Mouse (Mus musculus): ENCODE data around the gene Sult3a2. TPM values are rescaled to one million over a fixed set of nuclear protein-coding genes. Genes with fewer than 3 reads are reported as not detected.
"Not testable (repeated sequence)": the region's sequence is repeated elsewhere in the genome, so short reads cannot be mapped to it uniquely, and the experiment has no call there.

Sult3a2 gene
- total RNA-seq (2021): not detected
- long read RNA-seq, experiment 1: 0 reads
- long read RNA-seq, experiment 2: 0 reads

DNA sequence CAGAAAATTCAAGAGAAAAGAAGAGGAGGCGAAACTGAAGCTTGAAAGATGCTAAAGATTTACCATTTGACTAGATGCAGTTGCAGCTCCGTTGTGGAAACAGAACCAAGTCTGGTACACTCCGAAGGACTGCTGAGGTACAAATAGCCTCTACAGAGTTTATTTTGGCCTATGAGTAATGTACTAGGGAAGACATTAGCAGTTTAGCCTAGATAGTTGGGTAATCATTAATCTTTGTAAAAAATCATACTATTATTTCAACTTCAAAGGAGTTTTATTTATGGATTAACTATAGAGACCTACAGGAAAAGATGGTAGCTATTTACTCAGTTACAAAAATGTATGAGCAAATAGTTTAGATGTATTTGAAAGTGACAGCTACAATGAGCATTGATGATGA, at the start of gene Sult3a2:
TSS of gene Sult3a2 (minus strand) at position 101 of the 400 bp plus-strand sequence.
- DNase-seq: no peak

DNA sequence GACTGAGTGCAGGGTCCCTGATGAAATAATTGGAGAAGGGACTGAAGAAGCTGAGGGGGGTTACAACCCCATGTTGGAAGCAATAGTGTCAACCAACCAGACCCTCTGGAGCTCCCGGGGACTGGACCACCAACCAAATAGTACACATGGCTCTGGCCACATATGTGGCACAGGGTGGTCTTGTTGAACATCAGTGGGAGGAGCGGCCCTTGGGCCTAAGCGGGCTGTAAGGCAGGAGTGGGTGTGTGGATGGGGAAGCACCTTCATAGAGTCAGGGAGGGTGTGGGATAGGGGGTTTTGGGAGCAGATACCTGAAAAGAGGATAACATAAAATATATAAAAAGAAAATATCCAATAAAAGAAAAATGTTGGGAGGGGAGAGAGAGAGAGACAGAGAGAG, 34.4 kb upstream of the Sult3a2 start:
- no peak for DNase-seq

DNA sequence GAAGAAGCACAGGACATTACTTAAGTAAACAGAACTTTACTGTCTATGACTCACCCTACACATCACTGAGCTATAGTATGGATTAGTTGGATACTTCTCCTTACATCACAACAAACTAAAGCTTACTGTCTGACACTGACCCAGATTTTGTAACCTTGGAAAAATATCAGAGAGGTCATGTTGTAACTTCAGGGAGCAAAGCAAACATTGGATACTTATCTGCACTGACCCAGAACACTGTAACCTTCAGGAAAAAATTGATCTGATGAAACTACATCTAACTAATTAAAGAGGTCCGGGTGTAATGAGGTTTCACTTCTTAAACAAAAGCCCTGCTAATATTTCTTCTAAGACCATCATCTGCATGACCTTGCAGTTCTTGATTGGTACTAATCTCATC, 30.4 kb upstream of the Sult3a2 start:
- peak in 1 of 2 experiments; percentile 2 for DNase-seq

DNA sequence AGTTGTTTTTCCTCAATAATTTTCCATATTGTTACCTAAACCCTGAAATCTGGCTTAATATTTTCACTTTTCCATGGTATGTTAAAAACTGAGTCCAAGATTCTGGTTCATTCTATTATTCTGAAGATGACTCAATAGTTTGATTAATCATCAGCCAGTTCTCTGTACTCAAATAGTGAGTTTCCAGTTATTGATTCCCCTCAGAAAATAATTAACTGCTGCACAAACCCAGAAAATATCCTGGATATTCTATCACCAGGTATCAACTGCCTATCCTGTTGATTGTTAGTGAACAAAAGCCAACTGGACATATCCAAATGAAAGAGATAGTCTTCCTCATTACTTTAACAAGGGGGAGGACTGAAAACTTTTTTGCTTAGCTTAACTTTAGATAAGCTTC, 27.8 kb upstream of the Sult3a2 start:
- no peak for DNase-seq

DNA sequence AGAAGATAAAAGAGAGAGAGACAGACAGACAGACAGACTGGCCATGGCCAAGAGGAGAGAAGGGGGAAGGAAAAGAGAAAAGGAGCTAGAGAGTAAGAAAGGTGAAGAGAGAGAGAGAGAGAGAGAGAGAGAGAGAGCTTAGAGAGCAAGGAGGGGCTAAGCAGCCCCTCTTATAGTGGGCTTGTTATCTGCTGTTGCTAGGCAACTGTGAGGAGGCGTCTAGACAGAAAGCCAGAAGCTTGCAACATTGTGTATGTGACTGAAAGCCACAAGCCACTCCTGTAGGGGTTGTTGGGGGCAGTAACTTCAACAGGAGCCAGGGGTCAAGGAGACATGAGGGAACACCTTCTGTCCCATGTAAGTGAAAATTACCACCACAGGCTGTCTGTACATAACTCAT, 25.3 kb upstream of the Sult3a2 start:
- DNase-seq: no peak

DNA sequence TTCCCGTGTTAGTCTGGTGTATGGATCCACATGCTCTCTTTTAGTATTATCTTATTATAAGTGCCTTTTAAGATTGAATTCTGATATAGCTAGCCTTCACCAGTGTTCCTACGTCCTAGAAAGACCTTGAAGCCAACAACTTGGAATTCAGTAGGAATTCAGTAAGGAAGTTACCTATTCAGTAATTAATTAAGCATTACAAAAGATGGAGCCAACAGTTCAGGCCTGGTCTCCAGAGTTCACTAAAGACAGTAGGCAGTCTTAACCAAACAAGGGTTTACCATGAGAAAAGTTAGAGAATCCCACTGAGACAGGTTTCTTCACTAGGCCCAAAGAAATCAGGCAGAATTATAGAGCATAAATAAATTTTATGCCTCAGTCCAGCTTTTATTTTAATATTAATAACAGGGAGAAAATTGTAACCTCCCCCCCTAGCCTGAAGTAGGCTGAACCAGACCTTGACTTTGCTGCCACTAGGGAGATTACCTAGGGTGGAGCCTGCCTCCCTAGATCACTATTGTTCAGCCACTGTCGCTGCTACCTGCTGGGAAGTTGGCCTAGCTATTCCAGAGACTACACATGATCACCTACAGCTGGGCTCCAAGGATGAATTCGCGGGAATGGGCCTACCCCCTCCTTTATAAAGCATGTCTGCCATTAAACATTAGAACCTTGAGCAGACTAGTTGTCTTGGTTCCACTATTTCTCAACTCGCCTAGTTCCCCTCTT, 10.9 kb upstream of the Sult3a2 start:
- not testable (repeated sequence) for DNase-seq

DNA sequence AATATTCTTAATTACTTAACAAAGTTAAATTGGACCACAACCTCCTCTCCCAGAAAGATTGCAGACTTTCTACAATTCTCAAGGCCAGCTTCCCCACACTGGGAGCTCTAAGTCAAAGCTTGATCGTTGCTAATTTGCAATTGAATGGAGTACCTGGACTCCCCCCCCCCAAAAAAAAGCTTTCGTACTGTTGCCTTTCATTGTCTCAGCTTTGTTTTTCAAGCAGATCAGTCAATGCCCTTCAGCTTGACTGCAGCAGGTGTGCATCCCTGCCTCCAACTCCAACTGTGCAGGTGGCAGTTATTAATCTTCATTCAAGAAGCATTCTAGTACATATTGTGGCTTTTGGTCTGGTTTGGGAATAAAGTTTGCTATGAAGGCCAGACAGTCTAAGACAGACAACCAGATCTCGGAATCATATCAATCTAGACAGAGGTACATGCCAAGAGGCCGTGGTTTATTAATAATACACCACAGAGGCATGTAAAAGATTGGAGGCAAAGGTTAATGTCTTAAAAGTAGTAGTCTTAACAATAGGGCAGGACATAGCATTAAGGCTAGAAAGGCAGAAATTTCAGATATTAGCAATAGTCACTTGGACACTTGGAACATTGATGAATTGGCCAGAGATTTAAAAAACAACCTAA, 9.9 kb upstream of the Sult3a2 start:
- not testable (repeated sequence) for DNase-seq

DNA sequence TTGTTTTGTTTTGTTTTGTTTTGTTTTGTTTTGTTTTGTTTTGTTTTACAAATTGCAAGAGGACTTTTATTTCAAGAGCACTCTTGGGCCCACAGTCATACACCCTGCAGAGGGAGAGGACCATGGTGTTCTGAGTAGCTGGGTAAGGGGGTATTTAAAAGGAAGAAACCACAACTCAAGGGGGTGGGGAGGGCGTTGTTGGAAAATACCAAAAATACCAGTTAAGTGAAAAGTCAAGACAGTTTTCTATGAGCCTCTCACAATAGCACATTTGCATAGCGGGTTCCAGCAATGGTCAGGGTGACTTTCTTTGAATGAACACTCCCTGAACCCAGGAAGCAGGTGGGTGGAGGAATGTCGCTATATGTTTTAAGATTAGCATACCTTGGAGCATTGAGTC, 5.7 kb upstream of the Sult3a2 start:
- DNase-seq: not testable (repeated sequence)

DNA sequence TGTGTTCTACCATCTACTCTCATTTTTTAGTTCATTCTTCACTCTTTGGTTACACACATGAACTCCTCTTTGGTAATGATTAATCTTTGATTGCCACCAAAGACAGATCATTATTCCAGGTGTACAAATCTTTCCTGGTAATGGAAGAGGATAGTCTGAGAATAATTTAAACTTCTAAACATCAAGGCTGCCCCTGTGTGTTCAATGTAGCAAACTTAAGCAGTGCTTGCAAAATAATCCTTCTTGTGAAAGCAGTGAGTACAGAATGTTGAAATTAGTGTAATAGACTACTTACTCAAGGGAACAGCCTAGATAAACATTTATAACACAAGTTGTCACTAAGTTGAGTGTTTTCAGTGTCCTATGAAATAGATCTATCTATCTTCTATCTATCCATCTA, 1.0 kb upstream of the Sult3a2 start:
- DNase-seq: no peak

DNA sequence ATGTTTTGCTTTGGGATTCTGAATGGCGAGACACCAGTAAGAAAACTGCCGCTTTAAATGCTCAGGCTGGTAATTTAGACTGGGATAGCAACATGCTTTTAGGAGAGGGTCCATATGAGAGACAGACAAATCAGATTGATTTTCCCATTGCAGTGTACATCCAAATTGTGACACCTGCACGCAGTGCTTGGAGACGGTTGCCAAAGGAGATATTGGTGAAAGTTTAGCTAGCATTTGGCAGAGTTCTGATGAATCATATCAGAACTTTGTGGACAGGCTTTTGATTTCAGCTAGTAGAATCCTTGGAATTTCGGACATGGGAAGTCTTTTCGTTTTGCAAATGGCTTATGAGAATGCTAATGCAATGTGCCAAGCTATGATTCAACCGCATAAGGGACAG, 51.3 kb downstream of the Sult3a2 start:
- DNase-seq: not testable (repeated sequence)

DNA sequence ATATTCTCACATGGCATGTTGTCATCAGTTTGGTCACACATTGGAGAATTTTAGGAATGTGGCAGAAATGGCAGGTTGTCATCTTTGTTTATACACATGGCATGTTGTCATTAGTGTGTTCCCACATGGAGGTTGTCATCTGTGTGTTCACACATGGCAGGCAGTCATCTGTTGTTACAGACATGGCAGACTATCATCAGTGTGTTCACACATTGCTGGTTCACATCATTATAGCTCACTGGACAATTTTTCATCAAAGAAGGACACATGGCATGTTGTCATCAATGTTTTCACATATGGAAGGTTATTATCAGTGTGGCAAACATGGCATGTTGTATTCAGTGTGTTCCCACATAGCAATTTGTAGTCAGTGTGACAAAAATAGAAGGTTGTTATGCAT, 53.3 kb downstream of the Sult3a2 start:
- no peak for DNase-seq

DNA sequence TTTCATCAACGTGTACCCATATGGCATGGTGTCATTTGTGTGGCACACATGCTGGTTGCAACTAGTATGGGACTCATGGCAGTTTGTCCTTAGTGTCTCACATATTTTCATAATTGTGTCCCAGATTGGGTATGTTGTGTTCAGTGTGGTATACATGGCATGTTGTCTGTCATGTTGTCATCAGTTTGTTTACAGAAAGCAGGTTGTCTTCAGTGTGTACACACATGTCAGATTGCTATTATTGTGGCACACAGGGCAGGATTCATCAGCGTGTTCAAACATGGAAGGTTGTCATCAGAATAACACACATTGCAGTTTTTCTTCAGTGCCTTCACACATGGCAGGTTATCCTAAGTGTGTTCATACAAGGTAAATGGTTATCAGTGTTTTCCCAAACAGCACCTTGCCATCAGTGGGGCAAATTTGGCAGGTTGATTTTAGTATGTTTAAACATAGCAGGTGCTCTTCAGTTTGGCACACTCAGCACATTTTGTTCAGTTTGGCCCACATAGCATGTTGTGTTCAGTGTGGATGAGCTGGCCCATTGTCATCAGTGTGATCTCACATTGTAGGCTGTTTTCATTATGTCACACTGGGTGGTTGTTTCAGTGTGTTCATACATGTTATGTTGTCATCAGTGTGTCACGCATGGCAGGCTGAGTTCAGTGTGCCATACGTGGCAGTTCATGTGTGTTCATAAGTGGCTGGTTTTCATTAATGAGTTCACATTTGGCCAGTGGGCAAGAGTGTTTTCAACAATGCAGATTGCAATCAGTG, 53.9 kb downstream of the Sult3a2 start:
- DNase-seq: no peak

DNA sequence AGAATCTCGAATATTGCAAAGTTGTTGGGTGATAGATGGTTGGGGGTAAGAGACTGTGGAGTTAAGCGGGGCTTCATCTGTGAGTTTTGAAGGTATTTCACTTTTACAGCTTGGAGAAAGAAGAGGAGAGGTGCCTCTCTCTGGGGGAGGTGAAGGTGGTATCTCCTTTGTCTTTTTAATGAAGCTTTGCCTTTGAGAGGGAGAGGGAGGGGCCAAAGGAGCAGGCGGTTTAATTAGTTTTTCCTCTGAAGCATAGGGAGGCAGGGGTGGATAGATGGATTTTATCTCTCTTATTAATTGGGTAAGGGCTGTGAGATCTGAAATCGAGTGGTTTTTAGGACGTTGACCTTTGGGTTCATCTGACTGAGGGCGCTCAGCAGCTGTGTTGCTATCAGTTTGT, 62.7 kb downstream of the Sult3a2 start:
- no peak for DNase-seq

DNA sequence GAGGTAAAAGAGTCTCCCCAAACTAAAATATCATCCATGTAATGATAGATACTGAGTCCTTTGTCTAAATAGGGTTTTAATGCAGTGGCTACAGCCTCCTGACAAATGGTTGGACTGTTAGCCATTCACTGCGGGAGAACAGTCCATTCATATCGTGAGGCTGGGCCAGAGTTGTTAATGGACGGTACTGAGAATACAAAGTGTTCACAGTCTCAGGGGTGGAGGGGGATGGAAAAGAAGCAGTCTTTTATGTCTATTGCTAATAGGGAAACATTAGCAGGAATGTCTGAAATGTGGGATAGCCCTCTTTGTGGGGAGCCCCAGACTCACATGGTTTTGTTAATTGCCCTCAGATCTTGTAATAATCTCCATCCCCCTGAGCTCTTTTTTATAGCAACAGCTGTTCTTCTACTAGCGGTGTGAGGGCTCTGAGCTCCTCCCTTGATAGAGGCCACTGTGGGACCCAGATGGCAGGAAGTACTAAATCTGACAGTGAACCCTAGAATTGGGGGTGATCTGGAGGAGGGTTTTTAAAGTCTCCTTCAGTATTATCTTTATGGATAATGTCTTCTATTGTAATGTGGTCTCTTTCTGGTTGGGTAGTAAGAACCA, 64.6 kb downstream of the Sult3a2 start:
- DNase-seq: no peak

Other genes starting within 250 kb of the Sult3a2 start
- under 1 TPM in 1 of 2 experiments, not detected in 1; 0.30 TPM for gene Clvs2, start 161.9 kb downstream of the Sult3a2 start, total RNA-seq (2021)
- gene Sult3a1, start 71.0 kb upstream of the Sult3a2 start, total RNA-seq (2021): not detected
- 1 to 10 TPM in 1 of 2 experiments, under 1 TPM in 1; 0.20 to 1.1 TPM for gene Rsph4a, start 118.4 kb upstream of the Sult3a2 start, total RNA-seq (2021)
- 10 to 100 TPM; 14.6 to 15.5 TPM for gene Zup1, start 164.6 kb upstream of the Sult3a2 start, total RNA-seq (2021)
- gene Rwdd1, start 232.9 kb upstream of the Sult3a2 start, total RNA-seq (2021): 100 to 1,000 TPM in 1 of 2 experiments, 10 to 100 TPM in 1; 99.1 to 102 TPM